Mouse (Mus musculus) kidney, embryonic 15.5 days (tissue): ENCODE measurements around the gene Serinc3. TPM values are rescaled to one million over a fixed set of nuclear protein-coding genes. Genes with fewer than 3 reads are reported as not detected.

Experiments
- ATAC-seq: fragments of 200-750 bp; cut with Nextera tagmentation; replicated peaks from 2 replicates; pipeline ENCODE4 v1.8.0; 2017; ENCODE audit warnings: moderate TSS enrichment; ENCODE audit not compliant: low FRiP score
- H3K27ac ChIP-seq: fragments of 300-500 bp; sonication (generic); 2 replicates; pipeline ENCODE4 v1.5.1; 2015; ENCODE audit warnings: mild to moderate bottlenecking, inconsistent platforms
- H3K27me3 ChIP-seq: fragments of 300-500 bp; sonication (generic); 2 replicates; pipeline ENCODE4 v1.6.1; 2015; ENCODE audit warnings: inconsistent platforms
- H3K36me3 ChIP-seq: fragments of 300-500 bp; sonication (generic); 2 replicates; pipeline ENCODE4 v1.6.1; 2015; ENCODE audit warnings: inconsistent platforms
- H3K4me1 ChIP-seq: fragments of 300-500 bp; sonication (generic); 2 replicates; pipeline ENCODE4 v1.6.1; 2015; ENCODE audit warnings: inconsistent platforms
- H3K4me2 ChIP-seq: fragments of 300-500 bp; sonication (generic); 2 replicates; pipeline ENCODE4 v1.6.1; 2015; ENCODE audit warnings: moderate library complexity, mild to moderate bottlenecking, inconsistent platforms
- H3K4me3 ChIP-seq: fragments of 300-500 bp; sonication (generic); replicated peaks from 2 replicates; pipeline ENCODE4 v1.5.1; 2015; ENCODE audit warnings: mild to moderate bottlenecking, inconsistent platforms
- H3K9ac ChIP-seq: fragments of 300-500 bp; sonication (generic); 2 replicates; pipeline ENCODE4 v1.6.1; 2015; ENCODE audit warnings: mild to moderate bottlenecking, inconsistent platforms
- H3K9me3 ChIP-seq: fragments of 300-500 bp; sonication (generic); replicated peaks from 2 replicates; pipeline ENCODE4 v1.6.1; 2016; ENCODE audit warnings: inconsistent platforms
- WGBS: fragments of 180-500 bp; shearing (Covaris S2); methylation state at CpG from one replicate; pipeline ENCODE4 v1.1.7; 2015; ENCODE audit warnings: mixed read lengths; 5-methylcytosine and 5-hydroxymethylcytosine counted together
- polyA plus RNA-seq: library from polyadenylated mRNA; unstranded; fragments of >200 nt; fragmentation: Nextera tagmentation; extraction: Ambion mirVana; gene quantifications from 2 replicates; pipeline ENCODE4 v1.2.1, GENCODE M21; 2015

Gene Serinc3
- polyA plus RNA-seq, 1 experiment from 2014 or later, result 43.7 TPM

DNA sequence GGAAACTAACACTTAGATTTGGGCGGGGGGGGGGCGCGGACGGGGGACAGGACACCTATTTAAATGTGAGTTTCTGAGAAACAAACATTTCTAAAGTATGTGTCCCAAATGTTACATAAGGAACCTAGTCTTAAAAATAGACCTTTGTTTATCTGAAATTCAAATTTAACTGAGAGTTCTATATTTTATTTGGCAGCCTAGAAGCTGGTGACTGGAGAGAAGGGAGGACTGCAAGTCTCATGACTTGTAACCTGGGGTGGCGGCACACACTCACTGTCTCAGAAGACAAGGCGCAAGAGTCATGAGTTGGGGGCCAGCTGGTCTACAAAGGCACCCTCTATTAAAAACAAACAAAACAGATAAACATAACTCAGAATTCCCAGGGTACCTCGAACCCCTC, 43.9 kb downstream of the Serinc3 start:
- H3K36me3 ChIP-seq, result no peaks in the 10 kb centered on the region
- no peak overlapping the region for H3K4me2 ChIP-seq
- 86% methylated on average over 7 of the region's 7 CpGs for WGBS
- no peak overlapping the region for H3K9ac ChIP-seq
- no peak overlapping the region for H3K27ac ChIP-seq
- H3K4me1 ChIP-seq, result peaks cover 26% of the 10 kb centered on the region
- H3K27me3 ChIP-seq, result no peaks in the 10 kb centered on the region
- no peak overlapping the region for H3K4me3 ChIP-seq
- no peak for ATAC-seq
- no peaks in the 10 kb centered on the region for H3K9me3 ChIP-seq

DNA sequence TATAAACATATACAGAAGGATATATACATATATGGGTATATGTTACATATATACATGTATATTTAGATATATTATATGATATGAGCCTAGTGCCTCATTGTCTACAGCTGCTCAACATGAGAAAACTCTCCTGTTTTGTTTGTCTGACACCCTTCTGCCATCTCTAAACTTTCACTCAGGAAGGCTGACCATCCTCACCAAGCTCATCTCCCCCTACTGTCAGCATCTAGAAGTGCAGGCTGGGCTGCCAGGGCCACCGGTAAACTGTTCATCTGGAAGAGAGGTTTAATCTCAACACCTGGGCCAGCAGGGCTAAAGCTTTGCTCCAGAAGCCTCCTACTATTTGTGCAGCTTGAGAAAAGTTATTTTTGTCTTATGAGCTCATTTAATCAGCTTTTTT, 45.7 kb downstream of the Serinc3 start:
- Histone ChIP-seq H3K9me3 (no peaks in the 10 kb centered on the region), H3K4me3 (no peak overlapping the region), H3K27me3 (no peaks in the 10 kb centered on the region), H3K27ac (no peak overlapping the region), H3K4me1 (peaks cover 41% of the 10 kb centered on the region), H3K4me2 (no peak overlapping the region), H3K9ac (no peak overlapping the region), H3K36me3 (no peaks in the 10 kb centered on the region)
- 0% methylated on average over 1 of the region's 1 CpGs for WGBS
- no peak for ATAC-seq

DNA sequence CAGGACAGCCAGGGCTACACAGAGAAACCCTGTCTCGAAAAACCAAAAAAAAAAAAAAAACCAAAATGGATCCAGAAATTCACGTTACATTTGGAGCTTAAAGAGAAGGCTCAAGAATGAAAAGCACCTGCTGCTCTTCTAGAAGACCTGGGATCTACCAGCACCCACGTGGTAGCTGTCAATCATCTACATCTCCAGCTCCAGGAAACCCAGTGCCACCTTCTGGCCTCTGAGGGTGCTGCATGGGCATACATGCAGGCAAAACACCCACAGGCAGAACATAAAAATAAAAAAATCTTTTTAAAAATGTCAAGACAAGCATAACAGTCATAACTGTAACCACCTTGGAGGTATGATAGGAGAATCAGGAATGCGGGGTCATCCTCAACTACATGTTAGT, 47.3 kb downstream of the Serinc3 start:
- Histone ChIP-seq H3K9me3 (no peaks in the 10 kb centered on the region), H3K27ac (no peak overlapping the region), H3K36me3 (no peaks in the 10 kb centered on the region), H3K27me3 (no peaks in the 10 kb centered on the region), H3K4me1 (peaks cover 33% of the 10 kb centered on the region), H3K4me2 (no peak overlapping the region), H3K4me3 (no peak overlapping the region), H3K9ac (no peak overlapping the region)
- WGBS, result 61% methylated on average over 4 of the region's 4 CpGs
- ATAC-seq, result no peak

DNA sequence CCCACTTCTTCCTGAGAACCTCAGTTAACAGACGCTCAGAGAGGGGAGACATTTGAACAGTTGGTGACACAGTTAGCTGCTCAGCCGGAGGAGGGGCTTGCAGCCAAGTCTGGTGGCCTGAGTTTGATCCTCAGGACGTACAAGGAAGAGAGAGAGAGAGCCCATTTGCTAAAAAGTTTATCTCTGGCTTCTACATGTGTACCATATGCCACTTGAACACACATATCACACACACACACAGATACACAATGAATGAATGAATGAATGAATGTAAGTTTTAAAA, 48.1 kb downstream of the Serinc3 start:
- ATAC-seq, result no peak
- no peak overlapping the region for H3K4me3 ChIP-seq
- no peak overlapping the region for H3K4me2 ChIP-seq
- WGBS, result 58% methylated on average over 3 of the region's 3 CpGs
- peak overlapping the region; percentile 52; the same call in 1 of the 2 replicates for H3K27ac ChIP-seq
- H3K36me3 ChIP-seq, result no peaks in the 10 kb centered on the region
- no peaks in the 10 kb centered on the region for H3K9me3 ChIP-seq
- peaks cover 27% of the 10 kb centered on the region for H3K4me1 ChIP-seq
- H3K9ac ChIP-seq, result no peak overlapping the region
- H3K27me3 ChIP-seq, result no peaks in the 10 kb centered on the region

DNA sequence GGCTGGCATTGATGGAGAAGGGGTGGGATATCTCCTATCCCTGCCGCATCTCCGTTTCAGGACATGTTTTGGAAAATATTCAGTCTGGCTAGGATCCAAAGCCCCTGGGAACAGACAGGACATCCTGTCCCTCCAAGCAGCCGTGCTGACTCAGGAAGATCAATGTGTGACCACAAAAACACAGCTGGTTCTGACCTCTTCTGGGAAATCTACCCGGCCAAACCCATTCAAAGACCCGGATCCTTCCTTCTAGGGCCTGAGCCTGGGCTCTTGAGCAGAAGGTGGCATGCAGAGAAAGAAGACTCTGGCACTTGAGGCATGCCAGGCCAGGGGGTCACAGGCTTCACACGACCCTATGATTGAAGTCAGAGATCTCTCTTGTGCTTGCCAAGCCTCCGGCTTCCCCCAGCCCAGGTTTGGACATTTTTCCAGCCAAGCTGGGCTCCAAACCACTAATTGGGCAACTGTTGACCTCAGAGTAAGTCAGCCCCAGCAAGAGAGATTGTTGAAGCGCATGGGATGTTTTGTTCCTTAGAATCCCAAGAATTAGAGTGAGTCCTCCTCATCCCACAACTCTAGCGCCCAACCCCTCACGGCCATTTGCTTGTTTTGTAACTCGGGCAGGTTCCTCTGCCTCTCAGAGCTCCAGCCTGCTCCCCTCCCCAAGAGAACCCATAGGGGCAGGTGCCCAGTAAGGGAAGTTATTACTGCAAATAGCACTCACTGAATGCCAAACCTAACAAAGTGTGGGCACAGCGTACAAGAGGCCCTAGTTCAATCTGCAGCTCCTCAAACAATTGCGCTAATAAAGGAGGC, 48.7 kb downstream of the Serinc3 start:
- peaks cover 23% of the 10 kb centered on the region for H3K4me1 ChIP-seq
- H3K4me2 ChIP-seq, result no peak overlapping the region
- no peaks in the 10 kb centered on the region for H3K9me3 ChIP-seq
- H3K9ac ChIP-seq, result no peak overlapping the region
- H3K27me3 ChIP-seq, result no peaks in the 10 kb centered on the region
- H3K4me3 ChIP-seq, result no peak overlapping the region
- H3K36me3 ChIP-seq, result no peaks in the 10 kb centered on the region
- no peak for ATAC-seq
- 67% methylated on average over 13 of the region's 13 CpGs for WGBS
- peak overlapping the region; percentile 64 for H3K27ac ChIP-seq

DNA sequence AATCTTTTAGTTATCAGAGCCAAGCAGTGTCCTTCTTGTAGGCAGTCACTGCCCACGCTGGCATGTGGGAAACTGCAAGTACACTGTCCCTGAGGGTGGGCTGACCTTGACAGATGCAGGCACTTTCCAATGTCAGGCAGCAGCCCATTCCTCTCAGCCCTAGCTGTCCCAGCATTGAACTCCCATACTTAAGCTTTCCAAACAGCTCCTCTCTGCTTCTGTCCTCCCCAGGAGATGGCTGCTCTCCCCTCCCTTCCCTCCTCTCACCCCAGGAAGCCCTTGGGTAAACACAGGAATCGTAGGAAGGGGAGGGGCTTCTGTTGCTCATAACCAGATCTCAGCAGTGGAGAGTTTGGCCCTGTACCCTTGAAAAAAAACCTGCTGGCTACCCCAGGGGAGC, 49.8 kb downstream of the Serinc3 start:
- Histone ChIP-seq H3K27me3 (no peaks in the 10 kb centered on the region), H3K9ac (no peak overlapping the region), H3K9me3 (no peaks in the 10 kb centered on the region), H3K36me3 (no peaks in the 10 kb centered on the region), H3K4me1 (peaks cover 26% of the 10 kb centered on the region), H3K4me2 (no peak overlapping the region), H3K27ac (peak overlapping the region; percentile 64), H3K4me3 (no peak overlapping the region)
- 14% methylated on average over 2 of the region's 2 CpGs for WGBS
- ATAC-seq, result no peak

DNA sequence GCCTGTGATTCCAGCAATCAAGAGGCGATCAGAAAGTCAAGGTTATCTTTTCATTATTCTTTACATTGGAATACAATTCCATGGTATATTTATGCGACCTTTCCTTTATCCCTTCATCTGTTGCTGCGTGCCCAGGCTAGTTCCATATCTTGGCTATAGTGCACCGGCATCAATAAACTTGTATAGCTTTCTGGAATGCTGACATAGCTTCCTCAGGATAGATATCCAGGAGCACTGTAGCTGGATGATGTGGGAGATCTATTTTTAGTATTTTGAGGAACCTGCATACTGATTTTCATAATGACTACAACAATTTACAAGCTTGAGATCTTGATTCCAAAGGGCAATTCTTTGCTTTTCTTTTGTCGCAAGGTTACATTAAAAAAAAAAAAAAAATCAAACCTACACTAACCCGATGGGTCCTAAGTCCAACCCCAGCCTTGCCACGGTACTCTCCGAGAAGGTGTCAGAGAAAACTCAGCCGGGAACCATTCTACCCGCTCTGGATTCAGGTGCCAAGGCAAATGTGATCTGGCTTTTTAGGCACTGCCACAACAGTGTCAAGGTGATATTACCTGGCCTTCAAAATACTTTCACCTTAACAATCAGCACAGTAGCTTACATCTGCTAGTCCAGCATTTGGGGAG, 51.2 kb downstream of the Serinc3 start:
- Histone ChIP-seq H3K4me2 (no peak overlapping the region), H3K27ac (no peak overlapping the region)
- WGBS, result 90% methylated on average over 10 of the region's 10 CpGs

DNA sequence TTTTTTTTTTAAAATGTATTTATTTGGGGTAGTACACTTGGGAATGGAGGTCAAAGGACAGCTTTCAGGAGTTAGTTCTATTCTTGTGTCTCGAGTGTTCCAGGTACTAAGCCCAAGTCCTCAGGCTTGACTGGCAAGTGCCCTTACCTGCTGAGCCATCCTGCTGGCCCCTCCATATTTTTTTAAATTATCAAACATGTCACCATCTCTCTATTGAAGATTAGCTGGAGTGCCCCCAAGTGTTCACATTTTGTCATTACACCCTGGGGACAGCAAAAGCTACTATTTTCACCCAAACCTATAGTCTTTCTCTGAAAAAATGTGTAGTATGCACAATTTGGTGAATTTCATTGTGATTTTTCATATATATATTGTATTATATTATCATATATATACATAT, 52.8 kb downstream of the Serinc3 start:
- no peaks in the 10 kb centered on the region for H3K36me3 ChIP-seq
- no peak overlapping the region for H3K4me2 ChIP-seq
- 0 out of 2 replicates have a peak, but pooled peaks cover 1% of the 10 kb centered on the region for H3K27me3 ChIP-seq
- no peak for ATAC-seq
- H3K9ac ChIP-seq, result no peak overlapping the region
- no peak overlapping the region for H3K27ac ChIP-seq
- H3K4me3 ChIP-seq, result no peak overlapping the region
- 56% methylated on average over 1 of the region's 1 CpGs for WGBS
- peaks cover 28% of the 10 kb centered on the region for H3K4me1 ChIP-seq
- no peaks in the 10 kb centered on the region for H3K9me3 ChIP-seq

More for the DNA sequence above, 51.2 kb downstream of the Serinc3 start:
- H3K36me3 ChIP-seq, result no peaks in the 10 kb centered on the region
- H3K4me3 ChIP-seq, result no peak overlapping the region
- H3K9ac ChIP-seq, result no peak overlapping the region
- ATAC-seq, result no peak
- peaks cover 28% of the 10 kb centered on the region for H3K4me1 ChIP-seq
- H3K27me3 ChIP-seq, result no peaks in the 10 kb centered on the region
- H3K9me3 ChIP-seq, result no peaks in the 10 kb centered on the region

DNA sequence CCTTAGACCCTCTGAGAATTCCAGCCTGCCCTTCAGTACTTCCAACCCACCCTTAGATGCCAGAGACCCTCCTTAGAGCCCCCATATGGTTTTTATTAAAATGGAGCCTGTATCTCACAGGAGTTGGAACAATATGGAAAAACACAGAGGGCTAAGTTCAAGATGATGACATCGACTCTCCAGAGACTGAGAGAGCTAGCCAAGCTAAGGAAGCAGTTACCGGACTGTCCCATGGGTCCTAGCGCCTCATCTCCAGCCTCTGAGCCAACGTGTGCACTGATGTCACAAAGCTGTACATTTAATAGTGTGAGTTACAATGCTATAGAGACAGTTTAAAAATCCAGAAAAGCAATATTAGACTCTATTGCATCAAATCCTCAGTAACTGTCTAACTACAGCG, 53.9 kb downstream of the Serinc3 start:
- ATAC-seq, result no peak
- no peaks in the 10 kb centered on the region for H3K9me3 ChIP-seq
- 68% methylated on average over 5 of the region's 5 CpGs for WGBS

DNA sequence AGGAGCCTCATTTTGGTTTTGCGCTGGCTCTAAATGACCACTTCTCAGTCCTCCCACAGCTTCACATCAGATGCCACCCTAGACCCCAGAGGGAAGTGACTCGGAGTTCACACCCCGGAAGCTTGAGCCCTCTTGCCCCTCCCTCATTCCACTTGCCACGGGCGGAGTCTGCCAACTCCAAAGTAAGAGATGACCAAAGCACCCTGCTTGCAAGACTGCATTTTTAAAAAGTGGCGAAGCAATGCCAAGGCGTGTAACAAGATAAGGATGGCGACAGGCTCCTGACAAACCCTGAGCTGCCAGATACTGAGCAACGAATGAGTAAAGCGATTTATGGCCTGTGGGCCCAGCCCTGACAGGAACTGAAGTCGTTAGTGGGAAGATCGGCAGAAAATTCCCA, 54.7 kb downstream of the Serinc3 start:
- Histone ChIP-seq H3K27ac (no peak overlapping the region), H3K9ac (no peak overlapping the region), H3K4me2 (no peak overlapping the region), H3K9me3 (no peaks in the 10 kb centered on the region), H3K4me3 (no peak overlapping the region), H3K4me1 (peaks cover 12% of the 10 kb centered on the region; the same call in 1 of the 2 replicates), H3K36me3 (no peaks in the 10 kb centered on the region), H3K27me3 (0 out of 2 replicates have a peak, but pooled peaks cover 3% of the 10 kb centered on the region)
- WGBS, result 53% methylated on average over 12 of the region's 12 CpGs
- no peak for ATAC-seq

More for the DNA sequence above, 53.9 kb downstream of the Serinc3 start:
- Histone ChIP-seq H3K9ac (no peak overlapping the region), H3K36me3 (no peaks in the 10 kb centered on the region), H3K4me1 (peaks cover 19% of the 10 kb centered on the region; the same call in 1 of the 2 replicates), H3K4me2 (no peak overlapping the region), H3K27me3 (0 out of 2 replicates have a peak, but pooled peaks cover 3% of the 10 kb centered on the region), H3K27ac (no peak overlapping the region), H3K4me3 (no peak overlapping the region)

DNA sequence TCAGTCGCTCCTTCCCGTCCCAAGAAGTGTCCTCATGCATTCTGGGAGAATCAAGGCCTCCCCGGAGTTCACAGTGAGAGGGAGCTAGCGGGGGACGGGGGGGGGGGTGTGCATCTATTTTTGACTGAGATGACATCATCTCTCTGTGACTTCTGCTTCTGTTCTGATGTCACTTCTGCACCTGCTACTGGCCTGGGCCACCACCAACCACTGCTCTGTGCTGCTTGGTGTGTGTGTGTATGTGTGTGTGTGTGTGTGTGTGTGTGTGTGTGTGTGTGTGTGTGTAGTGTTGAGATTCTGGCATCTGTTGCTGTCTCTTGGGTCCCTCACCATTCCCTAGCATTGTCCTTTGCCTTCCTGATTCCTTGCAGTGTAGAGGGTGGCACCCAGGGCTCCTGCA, 57.4 kb downstream of the Serinc3 start:
- Histone ChIP-seq H3K36me3 (no peaks in the 10 kb centered on the region), H3K9ac (no peak overlapping the region), H3K27ac (no peak overlapping the region), H3K4me3 (no peak overlapping the region), H3K9me3 (no peaks in the 10 kb centered on the region), H3K27me3 (0 out of 2 replicates have a peak, but pooled peaks cover 3% of the 10 kb centered on the region), H3K4me2 (no peak overlapping the region), H3K4me1 (peaks cover 5% of the 10 kb centered on the region; the same call in 1 of the 2 replicates)
- no peak for ATAC-seq
- 67% methylated on average over 5 of the region's 5 CpGs for WGBS

DNA sequence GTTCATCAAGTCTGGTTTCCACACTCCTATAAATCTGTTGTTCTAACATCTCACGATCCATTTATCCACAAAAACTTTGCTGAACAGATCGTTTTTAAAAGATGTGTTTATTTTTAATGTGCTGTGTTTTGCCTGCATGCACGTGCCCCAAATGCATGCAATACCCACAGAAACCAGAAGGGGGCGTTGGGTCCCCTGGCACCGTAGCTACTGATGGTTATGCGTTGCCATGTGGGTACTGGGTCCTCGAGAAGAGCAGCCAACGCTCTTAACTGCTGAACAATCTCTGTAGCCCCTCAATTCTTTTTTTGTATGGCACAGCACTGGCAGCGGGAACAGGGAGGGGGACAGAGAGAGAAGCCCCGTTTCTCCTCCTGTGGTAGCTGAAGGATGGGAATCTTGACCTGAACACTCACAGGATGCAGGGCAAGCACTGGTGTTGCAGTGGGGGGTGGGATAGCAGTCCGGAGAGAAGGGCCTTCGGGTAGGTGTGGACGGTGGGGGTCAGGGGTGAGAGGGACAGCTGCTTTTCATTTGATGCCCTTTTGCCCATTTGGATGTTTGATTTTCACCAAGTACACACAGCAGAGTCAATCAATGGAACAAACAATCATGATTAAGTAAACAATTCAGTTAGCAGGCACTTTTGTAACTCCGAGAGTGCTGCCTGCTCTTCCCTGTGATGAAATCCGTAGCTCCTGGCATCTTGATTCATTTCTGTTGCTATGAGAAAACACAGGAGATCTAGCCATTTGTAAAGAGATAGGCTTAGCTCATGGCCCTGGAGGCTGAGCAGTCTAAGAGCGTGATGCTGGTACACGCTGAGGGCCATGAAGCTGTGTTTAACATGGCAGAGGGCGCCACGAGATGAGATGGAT, 58.3 kb downstream of the Serinc3 start:
- ATAC-seq, result no peak
- Histone ChIP-seq H3K9ac (no peak overlapping the region), H3K4me3 (no peak overlapping the region), H3K27me3 (0 out of 2 replicates have a peak, but pooled peaks cover 3% of the 10 kb centered on the region), H3K4me1 (peaks cover 5% of the 10 kb centered on the region; the same call in 1 of the 2 replicates), H3K27ac (no peak overlapping the region), H3K9me3 (no peaks in the 10 kb centered on the region), H3K4me2 (no peak overlapping the region), H3K36me3 (no peaks in the 10 kb centered on the region)
- 51% methylated on average over 19 of the region's 19 CpGs for WGBS
